Mouse (Mus musculus): ENCODE measurements around the gene Mbnl1. TPM values are rescaled to one million over a fixed set of nuclear protein-coding genes. Genes with fewer than 3 reads are reported as not detected.

The Mbnl1 gene
- polyA plus RNA-seq, 1 experiment from 2014 or later = 38.8 TPM

GRCm38 (mm10) chr3:60538214-60538971 lies 65.8 kb downstream of the Mbnl1 start:
- Histone ChIP-seq H3K4me3 (no peak overlapping the region), H3K36me3 (ENCODE audit: poor library complexity, severe bottlenecking) (no peaks in the 10 kb centered on the region), H3K9me3 (replicated peaks) (no peaks in the 10 kb centered on the region), H3K27ac (no peak overlapping the region), H3K4me2 (no peak overlapping the region), H3K9ac (no peak overlapping the region), H3K4me1 (peaks cover 6% of the 10 kb centered on the region; the same call in 1 of the 2 replicates), H3K27me3 (no peaks in the 10 kb centered on the region)
- WGBS = 90% methylated on average over 3 of the region's 3 CpGs
- ATAC-seq = no peak

- Histone ChIP-seq H3K9ac (no peak overlapping the region), H3K27me3 (no peaks in the 10 kb centered on the region), H3K9me3 (replicated peaks) (no peaks in the 10 kb centered on the region), H3K4me2 (no peak overlapping the region), H3K36me3 (ENCODE audit: poor library complexity, severe bottlenecking) (no peaks in the 10 kb centered on the region), H3K4me1 (no peaks in the 10 kb centered on the region), H3K4me3 (no peak overlapping the region), H3K27ac (no peak overlapping the region)
- WGBS = 87% methylated on average over 4 of the region's 4 CpGs
- no peak for ATAC-seq
Measured at GRCm38 (mm10) chr3:60541121-60541520, 68.5 kb downstream of the Mbnl1 start.

GRCm38 (mm10) chr3:60546196-60546595 lies 73.6 kb downstream of the Mbnl1 start:
- WGBS = 78% methylated on average over 9 of the region's 9 CpGs
- no peak overlapping the region for H3K27ac ChIP-seq
- no peaks in the 10 kb centered on the region for H3K27me3 ChIP-seq
- no peak overlapping the region for H3K4me2 ChIP-seq
- H3K4me3 ChIP-seq = no peak overlapping the region
- no peaks in the 10 kb centered on the region for H3K4me1 ChIP-seq
- no peak for ATAC-seq
- no peaks in the 10 kb centered on the region for H3K36me3 ChIP-seq (ENCODE audit: poor library complexity, severe bottlenecking)
- H3K9me3 ChIP-seq (replicated peaks) = no peaks in the 10 kb centered on the region
- H3K9ac ChIP-seq = no peak overlapping the region

GRCm38 (mm10) chr3:60546904-60547303 lies 74.3 kb downstream of the Mbnl1 start:
- Histone ChIP-seq H3K36me3 (ENCODE audit: poor library complexity, severe bottlenecking) (no peaks in the 10 kb centered on the region), H3K27ac (no peak overlapping the region), H3K27me3 (no peaks in the 10 kb centered on the region), H3K9ac (no peak overlapping the region), H3K4me1 (no peaks in the 10 kb centered on the region), H3K4me2 (no peak overlapping the region), H3K9me3 (replicated peaks) (no peaks in the 10 kb centered on the region), H3K4me3 (no peak overlapping the region)
- WGBS = 92% methylated on average over 4 of the region's 4 CpGs
- no peak for ATAC-seq

- no peak overlapping the region for H3K9ac ChIP-seq
- H3K4me2 ChIP-seq = no peak overlapping the region
- no peaks in the 10 kb centered on the region for H3K36me3 ChIP-seq (ENCODE audit: poor library complexity, severe bottlenecking)
- H3K9me3 ChIP-seq (replicated peaks) = no peaks in the 10 kb centered on the region
- no peak overlapping the region for H3K27ac ChIP-seq
- 58% methylated on average over 5 of the region's 5 CpGs for WGBS
- no peaks in the 10 kb centered on the region for H3K27me3 ChIP-seq
- H3K4me1 ChIP-seq = no peaks in the 10 kb centered on the region
- no peak overlapping the region for H3K4me3 ChIP-seq
- ATAC-seq = no peak
Measured at GRCm38 (mm10) chr3:60550492-60550891, 77.9 kb downstream of the Mbnl1 start.

GRCm38 (mm10) chr3:60551650-60552049 lies 79.0 kb downstream of the Mbnl1 start:
- Histone ChIP-seq H3K4me2 (no peak overlapping the region), H3K36me3 (ENCODE audit: poor library complexity, severe bottlenecking) (no peaks in the 10 kb centered on the region), H3K9ac (no peak overlapping the region), H3K27me3 (no peaks in the 10 kb centered on the region), H3K4me3 (no peak overlapping the region), H3K27ac (no peak overlapping the region), H3K9me3 (replicated peaks) (no peaks in the 10 kb centered on the region), H3K4me1 (no peaks in the 10 kb centered on the region)
- ATAC-seq = no peak; the same call in 1 of the 2 replicates
- 61% methylated on average over 3 of the region's 3 CpGs for WGBS

GRCm38 (mm10) chr3:60553011-60553410 lies 80.4 kb downstream of the Mbnl1 start:
- ATAC-seq = no peak
- no peak overlapping the region for H3K9ac ChIP-seq
- H3K27ac ChIP-seq = no peak overlapping the region
- no peaks in the 10 kb centered on the region for H3K27me3 ChIP-seq
- H3K36me3 ChIP-seq (ENCODE audit: poor library complexity, severe bottlenecking) = no peaks in the 10 kb centered on the region
- H3K9me3 ChIP-seq (replicated peaks) = no peaks in the 10 kb centered on the region
- 91% methylated on average over 3 of the region's 3 CpGs for WGBS
- H3K4me2 ChIP-seq = no peak overlapping the region
- H3K4me3 ChIP-seq = no peak overlapping the region
- H3K4me1 ChIP-seq = no peaks in the 10 kb centered on the region

GRCm38 (mm10) chr3:60556596-60556995 lies 84.0 kb downstream of the Mbnl1 start:
- Histone ChIP-seq H3K4me2 (no peak overlapping the region), H3K9ac (no peak overlapping the region), H3K36me3 (ENCODE audit: poor library complexity, severe bottlenecking) (no peaks in the 10 kb centered on the region), H3K27ac (no peak overlapping the region), H3K9me3 (replicated peaks) (no peaks in the 10 kb centered on the region), H3K4me1 (peaks cover 9% of the 10 kb centered on the region), H3K27me3 (no peaks in the 10 kb centered on the region), H3K4me3 (no peak overlapping the region)
- ATAC-seq = no peak
- 84% methylated on average over 3 of the region's 3 CpGs for WGBS

- no peaks in the 10 kb centered on the region for H3K9me3 ChIP-seq (replicated peaks)
- no peaks in the 10 kb centered on the region for H3K27me3 ChIP-seq
- ATAC-seq = no peak
- no peaks in the 10 kb centered on the region for H3K36me3 ChIP-seq (ENCODE audit: poor library complexity, severe bottlenecking)
- no peak overlapping the region for H3K27ac ChIP-seq
- no peak overlapping the region for H3K9ac ChIP-seq
- H3K4me1 ChIP-seq = peaks cover 16% of the 10 kb centered on the region
- no peak overlapping the region for H3K4me3 ChIP-seq
- 67% methylated on average over 7 of the region's 7 CpGs for WGBS
- H3K4me2 ChIP-seq = no peak overlapping the region
Measured at GRCm38 (mm10) chr3:60558252-60558862, 85.7 kb downstream of the Mbnl1 start.

GRCm38 (mm10) chr3:60559762-60560161 lies 87.1 kb downstream of the Mbnl1 start:
- H3K27me3 ChIP-seq = no peaks in the 10 kb centered on the region
- no peak overlapping the region for H3K27ac ChIP-seq
- no peaks in the 10 kb centered on the region for H3K36me3 ChIP-seq (ENCODE audit: poor library complexity, severe bottlenecking)
- no peaks in the 10 kb centered on the region for H3K9me3 ChIP-seq (replicated peaks)
- H3K4me3 ChIP-seq = no peak overlapping the region
- no peak overlapping the region for H3K9ac ChIP-seq
- ATAC-seq = no peak
- 80% methylated on average over 2 of the region's 2 CpGs for WGBS
- peaks cover 28% of the 10 kb centered on the region for H3K4me1 ChIP-seq
- H3K4me2 ChIP-seq = no peak overlapping the region

- Histone ChIP-seq H3K27me3 (peaks cover 12% of the 10 kb centered on the region), H3K9ac (no peak overlapping the region), H3K4me3 (no peak overlapping the region), H3K27ac (no peak overlapping the region), H3K4me1 (peaks cover 47% of the 10 kb centered on the region), H3K9me3 (replicated peaks) (no peaks in the 10 kb centered on the region), H3K36me3 (ENCODE audit: poor library complexity, severe bottlenecking) (no peaks in the 10 kb centered on the region), H3K4me2 (no peak overlapping the region)
- 0 out of 2 replicates have a peak, but pooled peaks have one; percentile 0 for ATAC-seq
- WGBS = 35% methylated on average over 10 of the region's 10 CpGs
Measured at GRCm38 (mm10) chr3:60563529-60564243, 91.1 kb downstream of the Mbnl1 start.

- 24% methylated on average over 2 of the region's 2 CpGs for WGBS
- H3K27me3 ChIP-seq = peaks cover 12% of the 10 kb centered on the region
- no peaks in the 10 kb centered on the region for H3K9me3 ChIP-seq (replicated peaks)
- no peak overlapping the region for H3K4me2 ChIP-seq
- H3K9ac ChIP-seq = no peak overlapping the region
- H3K4me3 ChIP-seq = no peak overlapping the region
- 0 out of 2 replicates have a peak, but pooled peaks have one; percentile 11 for ATAC-seq
- H3K27ac ChIP-seq = no peak overlapping the region
- no peaks in the 10 kb centered on the region for H3K36me3 ChIP-seq (ENCODE audit: poor library complexity, severe bottlenecking)
- peaks cover 53% of the 10 kb centered on the region for H3K4me1 ChIP-seq
Measured at GRCm38 (mm10) chr3:60564244-60564643, 91.6 kb downstream of the Mbnl1 start.
